Mouse (Mus musculus) bone marrow macrophage, adult 2 months (primary cell): ENCODE measurements around the gene Casp7.

Experiments
- CTCF ChIP-seq: IDR thresholded peaks from 2 replicates; pipeline ENCODE4 v1.5.1; 2012; ENCODE audit warnings: low read depth, mild to moderate bottlenecking, low read length, moderate library complexity
- POLR2A ChIP-seq: IDR thresholded peaks from 2 replicates; pipeline ENCODE4 v1.6.1; 2012; ENCODE audit warnings: mild to moderate bottlenecking, low read depth, low read length, borderline replicate concordance

DNA sequence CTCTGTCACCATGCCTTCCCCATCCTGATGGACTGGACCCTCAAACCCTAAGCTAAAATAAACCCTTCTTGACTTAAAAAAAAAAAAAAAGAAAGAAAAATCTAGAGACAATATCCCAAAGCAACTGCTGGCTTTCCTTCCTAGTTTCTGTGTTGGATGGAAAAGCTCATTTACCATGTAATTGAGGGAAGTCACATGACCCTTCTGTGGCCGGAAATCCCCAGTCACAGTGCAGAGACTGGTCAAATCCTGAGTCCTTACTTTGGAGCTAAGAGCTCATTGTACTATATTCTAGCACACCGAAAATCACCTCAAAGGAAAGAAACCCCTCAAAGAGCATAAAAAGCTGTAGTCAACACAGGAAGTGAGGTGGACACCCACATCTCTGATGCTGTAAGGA is 38.0 kb upstream of the Casp7 start:
- TF ChIP-seq POLR2A: no peak
- TF ChIP-seq CTCF: no peak
